Mouse (Mus musculus) brain, adult 10 weeks (tissue): Measurements from ENCODE around the gene Cnst. TPM values are rescaled to one million over a fixed set of nuclear protein-coding genes. Genes with fewer than 3 reads are reported as not detected.

ENCODE experiments used
- polyA plus RNA-seq: library from polyadenylated mRNA; stranded (reverse); fragments of 350-450 nt; fragmentation: Illumina TruSeq; extraction: RNeasy Lipid Tissue Mini Kit (QIAGEN cat#74804); gene quantifications from one replicate; pipeline ENCODE4 v1.2.3, GENCODE M21; 2015; ENCODE audit warnings: low read depth, low replicate concordance

The Cnst gene
- 28.4 TPM for polyA plus RNA-seq

GRCm38 (mm10) chr1:179545768-179546550, at the start of gene Cnst, which contains the start of gene Tfb2m:
Cnst (plus strand) TSS chr1:179546370.
Tfb2m (minus strand) TSS chr1:179546267.

DNA sequence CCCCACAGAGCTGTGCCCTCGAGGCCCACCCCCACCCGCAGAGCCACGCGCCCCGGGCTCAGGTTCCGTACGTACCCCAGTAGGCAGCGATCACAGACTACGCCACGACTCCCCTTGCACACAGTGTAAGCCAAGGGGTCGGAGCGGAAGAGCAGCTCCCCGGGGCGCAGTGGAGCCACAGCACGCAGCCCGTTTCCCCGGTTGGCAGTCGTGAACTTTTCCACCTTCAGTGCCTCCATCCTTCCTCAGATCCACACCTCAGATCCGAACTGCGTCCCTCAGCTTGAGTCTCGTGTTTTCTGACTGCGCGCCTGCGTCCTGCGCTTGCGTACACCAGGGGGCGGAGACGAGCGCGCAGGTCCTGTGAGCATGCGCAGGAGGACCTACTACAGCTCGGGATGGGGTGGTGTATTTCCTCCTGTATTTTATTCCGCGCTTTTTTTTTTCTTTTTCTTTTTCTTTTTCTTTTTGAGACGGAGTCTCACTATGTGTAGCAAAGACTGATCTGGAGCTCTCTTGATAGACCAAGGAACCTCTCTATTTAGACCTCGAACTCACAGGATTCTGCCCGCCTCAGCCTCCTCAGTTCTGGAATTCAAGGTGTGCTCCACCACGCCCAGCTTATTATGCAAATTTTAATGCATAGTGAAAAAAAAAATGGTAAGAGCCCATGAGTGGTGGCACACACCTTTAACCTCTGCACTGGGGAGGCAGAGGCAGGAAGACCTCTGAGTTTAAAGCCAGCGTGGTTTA, 28.3 kb upstream of the Cnst start, which contains the start of gene Smyd3:
TSS of gene Smyd3 (minus strand) at position 329 of the 753 bp plus-strand sequence.

GRCm38 (mm10) chr1:179668013-179668805, 122.0 kb downstream of the Cnst start, which contains the start of gene Sccpdh:
Sccpdh (plus strand) TSS chr1:179668210.

Other genes starting within 250 kb of the Cnst start
- gene Smyd3, start 28.3 kb upstream of the Cnst start, polyA plus RNA-seq: 14.2 TPM
- 28.6 TPM for gene Tfb2m, start 103 bp upstream of the Cnst start, polyA plus RNA-seq
- 118 TPM for gene Sccpdh, start 121.8 kb downstream of the Cnst start, polyA plus RNA-seq
- not detected for gene Kif28, start 198.9 kb downstream of the Cnst start, polyA plus RNA-seq